Mouse (Mus musculus) cerebellum, adult 18-20 months (tissue): ENCODE data around the gene Taar4.
A peak's percentile ranks its signal among the peaks of the same experiment; 100 is the strongest.

ENCODE experiments used
- DNase-seq, 2 experiments: peaks; one replicate each; pipeline ENCODE4 v3.0.0; 2021

Gene Taar4

DNA sequence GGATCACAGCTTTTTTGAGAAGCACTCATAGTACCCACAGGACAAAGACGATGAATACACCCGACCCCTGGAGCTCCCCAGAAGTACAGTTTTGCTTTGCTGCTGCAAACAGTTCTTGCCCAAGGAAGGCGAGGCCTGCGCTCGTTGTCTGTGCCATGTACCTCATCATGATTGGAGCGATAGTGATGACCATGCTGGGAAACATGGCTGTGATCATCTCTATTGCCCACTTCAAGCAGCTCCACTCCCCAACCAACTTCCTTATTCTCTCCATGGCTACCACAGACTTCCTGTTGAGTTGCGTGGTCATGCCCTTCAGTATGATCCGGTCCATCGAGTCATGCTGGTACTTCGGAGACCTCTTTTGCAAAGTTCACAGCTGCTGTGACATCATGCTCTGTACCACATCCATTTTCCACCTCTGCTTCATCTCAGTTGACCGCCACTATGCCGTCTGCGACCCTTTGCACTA, at the start of gene Taar4:
Gene Taar4 (plus strand): TSS at position 51 of the 472 bp plus-strand sequence.
- DNase-seq: no peak

- no peak for DNase-seq
Measured at GRCm38 (mm10) chr10:23920056-23920455, 40.2 kb upstream of the Taar4 start, which contains the start of gene Taar1. Taar1 (plus strand) TSS chr10:23920356.

GRCm38 (mm10) chr10:23922468-23922867, 37.8 kb upstream of the Taar4 start:
- no peak for DNase-seq

GRCm38 (mm10) chr10:23923941-23924340, 36.4 kb upstream of the Taar4 start:
- no peak for DNase-seq

- no peak for DNase-seq
Measured at GRCm38 (mm10) chr10:23937613-23938012, 22.7 kb upstream of the Taar4 start.

GRCm38 (mm10) chr10:23938312-23938711, 22.0 kb upstream of the Taar4 start, which contains the start of gene Taar2:
Taar2 (plus strand) TSS chr10:23938572.
- no peak for DNase-seq

DNA sequence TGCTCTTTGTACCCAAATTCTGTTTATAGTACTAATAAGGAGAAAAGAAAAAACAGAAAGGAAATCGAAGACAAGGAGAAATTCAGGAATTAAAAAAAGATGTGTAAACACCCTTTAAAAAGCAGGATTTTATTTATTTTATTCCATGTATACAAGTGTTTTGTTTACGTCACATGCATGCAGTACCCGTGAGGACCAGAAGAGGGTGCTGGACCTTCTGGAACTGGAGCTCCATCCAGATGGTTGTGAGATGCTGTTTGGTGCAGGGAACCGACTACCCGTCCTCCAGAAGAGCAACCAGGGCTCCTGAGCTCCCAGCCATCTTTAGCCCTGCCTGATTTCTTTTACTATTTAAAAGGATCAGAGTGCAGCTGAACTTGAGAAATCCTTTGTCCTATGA, 17.8 kb upstream of the Taar4 start:
- DNase-seq: no peak

- no peak for DNase-seq
Measured at GRCm38 (mm10) chr10:23948026-23948425, 12.3 kb upstream of the Taar4 start.

- DNase-seq: no peak
Measured at GRCm38 (mm10) chr10:23949508-23950005, 10.7 kb upstream of the Taar4 start, which contains the start of gene Taar3. Taar3 (plus strand) TSS chr10:23949558.

DNA sequence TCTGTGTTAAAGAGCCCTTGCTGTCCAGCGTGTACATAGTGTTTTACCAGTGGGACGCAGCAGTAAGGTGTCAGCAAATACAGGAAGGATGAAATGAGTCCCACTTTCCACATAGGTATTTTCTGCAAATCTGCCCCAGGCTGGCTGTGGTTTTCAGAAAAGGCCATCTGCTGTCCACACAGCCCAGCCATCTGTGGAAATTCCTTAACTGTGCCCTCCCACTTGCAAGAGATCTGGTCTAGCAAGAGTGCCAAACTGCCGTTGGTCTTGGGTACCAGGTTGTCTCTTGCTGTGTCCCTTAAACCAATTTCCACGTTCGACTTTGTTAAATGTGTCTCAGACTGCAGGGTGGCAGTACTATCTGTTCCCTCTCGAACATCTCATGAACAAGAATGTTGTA, 8.6 kb upstream of the Taar4 start:
- peak; percentile 50 for DNase-seq

GRCm38 (mm10) chr10:23959071-23959470, 1.2 kb upstream of the Taar4 start:
- DNase-seq: no peak

DNA sequence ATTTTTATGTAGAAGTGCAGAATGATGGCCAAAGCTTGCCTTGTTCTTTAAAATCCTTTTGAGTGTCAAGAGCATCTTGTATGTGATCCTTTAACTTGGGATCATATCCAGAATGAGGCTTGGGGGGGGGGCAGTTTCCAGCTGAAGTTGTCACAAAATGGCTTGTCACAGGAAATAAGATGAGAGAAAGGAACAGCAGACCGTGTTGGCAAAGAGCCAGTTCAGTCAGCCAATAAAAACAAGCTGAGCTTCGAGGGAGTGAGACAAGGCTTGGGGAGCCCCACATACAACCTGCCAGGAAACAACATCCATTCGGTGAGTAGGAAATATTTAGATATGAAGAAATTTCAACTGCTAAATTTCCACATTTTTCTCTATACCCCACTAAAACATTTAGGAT, 3.1 kb downstream of the Taar4 start:
- DNase-seq: no peak

GRCm38 (mm10) chr10:23964921-23965610, 4.8 kb downstream of the Taar4 start:
- DNase-seq: no peak

GRCm38 (mm10) chr10:23970656-23971165, 10.4 kb downstream of the Taar4 start, which contains the start of gene Taar5:
Taar5 (plus strand) TSS chr10:23970706.
- DNase-seq: no peak

DNA sequence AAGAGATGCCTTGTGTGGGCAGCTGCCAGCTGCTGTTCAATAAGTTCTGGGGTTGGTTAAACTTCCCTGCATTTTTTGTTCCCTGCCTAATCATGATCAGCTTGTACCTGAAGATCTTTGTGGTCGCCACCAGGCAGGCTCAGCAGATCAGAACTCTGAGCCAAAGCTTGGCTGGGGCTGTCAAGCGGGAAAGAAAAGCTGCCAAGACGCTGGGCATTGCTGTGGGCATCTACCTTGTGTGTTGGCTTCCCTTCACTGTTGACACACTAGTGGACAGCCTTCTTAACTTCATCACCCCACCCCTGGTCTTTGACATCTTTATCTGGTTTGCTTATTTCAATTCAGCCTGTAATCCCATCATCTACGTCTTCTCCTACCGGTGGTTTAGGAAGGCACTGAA, 11.0 kb downstream of the Taar4 start:
- DNase-seq: no peak

- DNase-seq: no peak
Measured at GRCm38 (mm10) chr10:23977958-23978357, 17.7 kb downstream of the Taar4 start.

GRCm38 (mm10) chr10:23978901-23979705, 18.8 kb downstream of the Taar4 start:
- peak; percentile 45 to 59 for DNase-seq

DNA sequence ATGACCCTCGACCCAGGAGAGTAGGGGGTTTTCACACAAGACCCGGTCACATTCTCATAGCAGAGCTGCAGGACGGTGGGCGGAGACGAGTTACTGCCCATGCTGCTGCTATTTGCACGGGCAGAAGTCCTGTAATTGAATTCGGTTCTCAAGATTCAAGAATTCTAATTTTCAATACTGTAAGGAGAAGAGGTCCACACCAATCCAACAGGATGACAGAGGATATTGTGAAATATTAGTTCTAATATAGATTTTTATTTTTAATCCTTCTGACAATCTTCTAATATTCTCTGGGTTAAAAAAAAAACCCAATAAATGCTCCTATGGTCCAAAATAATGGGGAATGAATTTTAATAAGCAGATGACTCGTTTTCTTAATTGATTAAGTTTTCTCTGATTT, 25.3 kb downstream of the Taar4 start, which contains the start of gene Taar6:
Gene Taar6 (minus strand): TSS at position 101 of the 400 bp plus-strand sequence.
- DNase-seq: no peak

DNA sequence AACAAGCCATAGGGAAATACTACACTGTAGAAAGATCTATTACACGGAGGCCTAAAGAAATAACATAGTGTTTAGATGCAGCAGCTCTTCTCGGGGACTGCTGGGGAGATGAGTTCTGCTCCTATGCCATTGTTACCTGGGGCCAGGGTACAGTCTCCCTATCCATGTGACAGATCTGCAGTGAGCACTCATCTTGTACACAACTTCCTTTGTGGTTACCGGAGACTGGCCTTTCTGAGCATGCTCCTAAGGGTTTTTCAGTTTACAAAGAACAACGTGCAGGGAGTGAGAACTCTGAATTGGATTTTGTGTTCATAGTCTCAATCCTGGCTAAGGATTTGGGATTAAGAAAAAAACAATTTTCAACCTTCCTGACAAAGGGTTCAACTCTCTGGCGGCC, 26.1 kb downstream of the Taar4 start:
- no peak for DNase-seq

DNA sequence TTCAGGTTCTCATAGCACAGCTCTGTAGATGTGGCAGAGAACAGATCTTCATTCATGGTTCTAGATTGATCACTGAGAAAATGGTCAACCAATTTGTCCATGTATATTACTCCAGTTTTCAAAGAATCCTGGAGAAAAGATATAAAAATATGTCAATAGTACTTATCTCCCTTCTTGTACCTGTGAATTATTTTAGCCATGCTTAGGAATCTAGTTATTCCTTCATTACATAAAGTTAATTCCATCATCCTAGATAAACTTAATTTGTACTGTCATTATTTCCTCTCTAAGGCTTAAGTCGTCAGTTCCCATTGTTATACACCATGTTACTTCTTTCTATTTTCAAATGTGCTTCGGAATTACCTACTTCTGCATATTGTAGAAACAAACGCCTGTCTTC, 33.1 kb downstream of the Taar4 start, which contains the start of gene Taar7a:
Gene Taar7a (minus strand): TSS at position 101 of the 400 bp plus-strand sequence.
- DNase-seq: no peak

DNA sequence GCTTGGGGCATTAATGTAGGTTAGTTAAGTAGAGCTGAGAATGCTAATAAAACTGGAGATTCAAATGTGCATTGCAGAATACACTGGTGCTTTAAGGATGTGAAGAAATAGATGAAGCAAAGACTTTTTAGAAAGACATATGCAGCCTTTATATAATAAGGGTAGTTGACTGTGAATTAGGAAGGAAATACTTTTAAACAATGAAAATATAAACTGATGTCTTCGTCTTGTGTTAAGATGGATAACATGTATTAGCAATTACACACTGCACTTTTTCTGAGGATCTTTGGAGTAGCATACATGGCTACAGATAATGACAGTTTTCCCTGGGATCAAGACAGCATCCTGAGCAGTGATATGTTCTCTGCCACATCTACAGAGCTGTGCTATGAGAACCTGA, 39.3 kb downstream of the Taar4 start, which contains the start of gene Taar7b:
Gene Taar7b (plus strand): TSS at position 301 of the 400 bp plus-strand sequence.
- no peak for DNase-seq

GRCm38 (mm10) chr10:24006442-24006841, 46.1 kb downstream of the Taar4 start:
- no peak for DNase-seq

GRCm38 (mm10) chr10:24007034-24007433, 46.7 kb downstream of the Taar4 start:
- DNase-seq: no peak
